Mouse (Mus musculus): ENCODE data around the gene Zfp800. TPM values are rescaled to one million over a fixed set of nuclear protein-coding genes. Genes with fewer than 3 reads are reported as not detected.

Gene Zfp800
- total and polyA plus RNA-seq, 3 experiments, result 41.6 to 71.9 (median 43.2) TPM

GRCm38 (mm10) chr6:28423313-28423712 is 25.5 kb upstream of the Zfp800 start, which contains the start of gene Arf5:
Gene Arf5, plus strand, starts transcription at chr6:28423560.
- Histone ChIP-seq H3K9ac (ENCODE audit: control insufficient read depth, low read depth, low read length, poor library complexity, severe bottlenecking) (peak within 1 kb of the TSS; percentile 94), H3K4me3 (ENCODE audit: control insufficient read depth in 1 of 2, insufficient read depth in 1 of 2, low read depth in 2 of 2, low read length in 2 of 2) (peak within 1 kb of the TSS; percentile 90 to 98), H3K79me2 (ENCODE audit: control insufficient read depth, insufficient read depth, low read length, poor library complexity) (peaks cover 13% of the 10 kb centered on the region), H3K36me3 (ENCODE audit: control insufficient read depth in 1 of 2, insufficient read depth in 2 of 2, low read length in 2 of 2) (peaks cover 0 to 17% of the 10 kb centered on the region in 2 experiments; a peak in 2 of 4 replicates), H3K4me1 (ENCODE audit: control insufficient read depth in 1 of 2, insufficient read depth in 2 of 2, low read length in 2 of 2) (peaks cover 2 to 32% of the 10 kb centered on the region in 2 experiments), H3K27ac (ENCODE audit: control insufficient read depth, low read depth, low read length) (peak within 1 kb of the TSS; percentile 32), H3K9me3 (replicated peaks; ENCODE audit: insufficient read depth, low read length) (no peaks in the 10 kb centered on the region), H3K27me3 (ENCODE audit: control insufficient read depth in 1 of 2, insufficient read depth in 2 of 2, low read length in 2 of 2) (no peaks in the 10 kb centered on the region)
- TF ChIP-seq JUND (IDR thresholded peaks at IDR 0.05; ENCODE audit: low read depth, low read length), result no peak
- 0 out of 2 replicates have a peak, but pooled peaks have one; percentile 8 for TF ChIP-seq TBP (IDR thresholded peaks at IDR 0.05; ENCODE audit: low read depth, low read length)
- peak; percentile 17; the same call in 1 of the 2 replicates for TF ChIP-seq MAX (IDR thresholded peaks at IDR 0.05; ENCODE audit: low read length)
- peak; percentile 76 for TF ChIP-seq HCFC1 (IDR thresholded peaks at IDR 0.05; ENCODE audit: low read depth, low read length)
- TF ChIP-seq ZMIZ1 (IDR thresholded peaks at IDR 0.05; ENCODE audit: low read depth, low read length), result peak; percentile 54; the same call in 1 of the 2 replicates
- TF ChIP-seq SIN3A (IDR thresholded peaks at IDR 0.05; ENCODE audit: low read length), result peak; percentile 59; the same call in 1 of the 2 replicates
- peak; percentile 34; the same call in 1 of the 2 replicates for TF ChIP-seq POLR2AphosphoS2 (IDR thresholded peaks at IDR 0.05; ENCODE audit: low read length)
- TF ChIP-seq NELFE (IDR thresholded peaks at IDR 0.05; ENCODE audit: low read depth, low read length), result peak; percentile 67
- TF ChIP-seq USF1 (IDR thresholded peaks at IDR 0.05; ENCODE audit: low read depth, low read length), result peak; percentile 84
- peak; percentile 78 for TF ChIP-seq ELF1 (IDR thresholded peaks at IDR 0.05; ENCODE audit: low read depth, low read length)
- TF ChIP-seq E2F4 (IDR thresholded peaks at IDR 0.05; ENCODE audit: borderline replicate concordance, low read depth, low read length), result no peak
- TF ChIP-seq POLR2A (IDR thresholded peaks at IDR 0.05; ENCODE audit: control insufficient read depth in 1 of 2, insufficient read depth in 1 of 2, low read depth in 1 of 2, low read length in 2 of 2, poor library complexity in 1 of 2), result peak in 1 of 2 experiments; percentile 66; a peak in 2 of 4 replicates
- no peak for TF ChIP-seq MEF2A (IDR thresholded peaks at IDR 0.05; ENCODE audit: extremely low read depth, insufficient replicate concordance, low read depth, low read length, poor library complexity, severe bottlenecking)
- peak; percentile 90 for DNase-seq (ENCODE audit: low read depth, low spot score)

GRCm38 (mm10) chr6:28422651-28423290 is 25.0 kb upstream of the Zfp800 start:
- Histone ChIP-seq H3K9me3 (replicated peaks; ENCODE audit: insufficient read depth, low read length) (no peaks in the 10 kb centered on the region), H3K27me3 (ENCODE audit: control insufficient read depth in 1 of 2, insufficient read depth in 2 of 2, low read length in 2 of 2) (no peaks in the 10 kb centered on the region), H3K9ac (ENCODE audit: control insufficient read depth, low read depth, low read length, poor library complexity, severe bottlenecking) (peak overlapping the region; percentile 64), H3K27ac (ENCODE audit: control insufficient read depth, low read depth, low read length) (peak overlapping the region; percentile 32; the same call in 1 of the 2 replicates), H3K4me3 (ENCODE audit: control insufficient read depth in 1 of 2, insufficient read depth in 1 of 2, low read depth in 2 of 2, low read length in 2 of 2) (peak overlapping the region; percentile 36 to 46), H3K36me3 (ENCODE audit: control insufficient read depth in 1 of 2, insufficient read depth in 2 of 2, low read length in 2 of 2) (peaks cover 0 to 17% of the 10 kb centered on the region in 2 experiments; a peak in 2 of 4 replicates), H3K79me2 (ENCODE audit: control insufficient read depth, insufficient read depth, low read length, poor library complexity) (peaks cover 13% of the 10 kb centered on the region), H3K4me1 (ENCODE audit: control insufficient read depth in 1 of 2, insufficient read depth in 2 of 2, low read length in 2 of 2) (peaks cover 2 to 32% of the 10 kb centered on the region in 2 experiments)
- DNase-seq (ENCODE audit: low read depth, low spot score), result no peak
- TF ChIP-seq ZNF384 (IDR thresholded peaks at IDR 0.05; ENCODE audit: low read depth, low read length) (peak; percentile 60), RCOR1 (IDR thresholded peaks at IDR 0.05; ENCODE audit: low read depth, low read length) (no peak), NRF1 (IDR thresholded peaks at IDR 0.05; ENCODE audit: insufficient read depth, low read depth, low read length, poor library complexity, severe bottlenecking) (no peak)

Measured in MEL (cell line).